Mouse (Mus musculus) embryonic fibroblast, embryonic 13.5 days (primary cell): ENCODE results near the gene Kcnn3.

Experiments
- CTCF ChIP-seq: IDR thresholded peaks from 2 replicates; pipeline ENCODE4 v1.5.1; 2011; ENCODE audit warnings: mild to moderate bottlenecking, control low read depth, low read length, moderate library complexity, borderline replicate concordance; ENCODE audit not compliant: insufficient read depth
- POLR2A ChIP-seq: IDR thresholded peaks from 2 replicates; pipeline ENCODE4 v1.6.1; 2011; ENCODE audit warnings: low read depth, mild to moderate bottlenecking, control low read depth, low read length, moderate library complexity

- no peak for TF ChIP-seq CTCF
- no peak for TF ChIP-seq POLR2A
Measured at GRCm38 (mm10) chr3:89539740-89540370, 19.9 kb downstream of the Kcnn3 start.
